Mouse (Mus musculus) heart, adult 2 months (tissue): ENCODE results near the gene Rpl23a.

Experiments used
- CTCF ChIP-seq: fragments of 200-600 bp; IDR thresholded peaks from 2 replicates; pipeline ENCODE4 v1.8.1; 2022; ENCODE audit warnings: antibody characterized with exemption, mild to moderate bottlenecking, moderate library complexity
- POLR2A ChIP-seq: fragments of 200-500 bp; IDR thresholded peaks from 2 replicates; pipeline ENCODE4 v1.6.1; 2011; ENCODE audit warnings: mild to moderate bottlenecking, low read depth, low read length, control low read depth; ENCODE audit not compliant: insufficient read depth

DNA sequence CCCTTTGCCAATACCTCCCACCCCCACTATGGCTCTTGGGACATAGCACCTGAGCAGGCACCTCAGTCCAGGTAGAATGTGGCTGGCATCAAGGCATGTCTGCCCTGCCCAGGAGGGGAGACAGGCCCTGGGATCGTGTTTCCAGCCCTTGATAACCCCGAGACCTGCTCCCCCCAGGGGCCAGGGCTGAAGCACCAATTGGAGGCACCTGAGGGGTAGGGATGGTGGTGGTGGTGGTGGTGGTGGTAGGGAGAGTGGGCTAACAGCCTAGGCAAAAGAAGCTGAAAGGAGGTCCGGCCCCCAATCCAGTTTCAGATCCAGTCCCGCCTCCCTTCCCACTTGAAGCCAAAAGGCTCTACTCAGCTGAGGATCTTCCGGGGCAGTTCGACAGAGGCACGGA is 23.8 kb downstream of the Rpl23a start:
- TF ChIP-seq POLR2A (no peak), CTCF (no peak)
